Mouse (Mus musculus) lung, adult 2 months (tissue): ENCODE results near the gene Mtmr2. TPM values are rescaled to one million over a fixed set of nuclear protein-coding genes. Genes with fewer than 3 reads are reported as not detected.
A peak's percentile ranks its signal among the peaks of the same experiment; 100 is the strongest.

Experiments used
- DNase-seq: peaks from one replicate; pipeline ENCODE4 v3.0.0; 2022
- H3K4me1 ChIP-seq: fragments of 200-500 bp; 2 replicates; pipeline ENCODE4 v1.6.1; 2011; ENCODE audit warnings: low read length; ENCODE audit not compliant: control insufficient read depth, insufficient read depth
- H3K4me3 ChIP-seq: fragments of 200-500 bp; replicated peaks from 2 replicates; pipeline ENCODE3; 2011; ENCODE audit warnings: low read depth, mild to moderate bottlenecking, control low read depth, low read length; ENCODE audit errors: extremely low read depth
- CTCF ChIP-seq: fragments of 200-500 bp; IDR thresholded peaks from 2 replicates; pipeline ENCODE4 v1.5.1; 2011; ENCODE audit warnings: mild to moderate bottlenecking, low read length, control low read depth; ENCODE audit not compliant: insufficient read depth
- POLR2A ChIP-seq: fragments of 200-500 bp; IDR thresholded peaks from 2 replicates; pipeline ENCODE4 v1.6.1; 2011; ENCODE audit warnings: low read depth, mild to moderate bottlenecking, control low read depth, low read length, borderline replicate concordance; ENCODE audit errors: extremely low read depth
- WGBS: fragments of 180-500 bp; shearing (Covaris S2); methylation state at CpG from one replicate; pipeline ENCODE4 v1.1.7; 2018; 5-methylcytosine and 5-hydroxymethylcytosine counted together
- polyA plus RNA-seq: library from polyadenylated mRNA; depleted of rRNA; stranded (reverse); fragments of >200 nt; gene quantifications from 2 replicates; pipeline ENCODE4 v1.2.3, GENCODE M21; 2012; rRNA removed

The Mtmr2 gene
- polyA plus RNA-seq, 1 experiment: 28.8 TPM

DNA sequence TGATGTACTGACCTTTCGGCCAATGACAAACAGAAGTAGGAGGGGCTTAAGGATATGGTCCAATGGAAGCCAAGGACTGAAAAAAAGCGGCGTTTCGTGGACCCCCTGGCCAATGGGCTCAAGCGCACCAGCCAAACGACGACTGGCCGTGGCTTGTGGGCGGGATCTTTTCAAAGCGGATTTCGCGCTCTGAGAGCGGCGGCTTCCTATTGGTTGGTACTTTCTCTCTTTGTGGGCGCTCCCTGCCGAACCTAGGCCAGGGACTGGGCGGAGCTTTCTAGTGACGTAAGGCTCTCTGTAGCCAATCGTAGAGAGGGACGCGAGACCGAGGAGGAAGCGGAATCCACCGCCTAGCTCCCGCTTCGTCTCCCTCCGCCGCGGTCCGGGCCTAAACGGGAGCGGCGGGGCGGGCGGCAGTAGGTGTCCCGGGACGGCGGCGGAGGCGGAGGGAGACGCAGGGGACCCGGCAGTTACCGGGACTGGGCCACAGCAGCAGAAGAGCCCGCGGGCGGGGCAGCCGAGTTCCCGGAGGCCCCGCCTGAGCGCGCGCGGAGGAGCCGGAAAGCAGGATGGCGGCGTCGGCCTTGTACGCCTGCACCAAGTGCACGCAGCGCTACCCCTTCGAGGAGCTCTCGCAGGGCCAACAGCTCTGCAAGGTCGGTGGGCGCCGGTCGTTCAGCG lies 79.3 kb downstream of the Mtmr2 start, which contains the start of gene Fam76b:
Gene Fam76b (plus strand): TSS at position 311 of the 681 bp plus-strand sequence.
- Histone ChIP-seq H3K4me3 (peak within 1 kb of the TSS; percentile 92), H3K4me1 (peaks cover 6% of the 10 kb centered on the region)
- under 1% methylated on average over 67 of the region's 67 CpGs for WGBS
- DNase-seq: peak; percentile 99
- TF ChIP-seq POLR2A: peak; percentile 79; the same call in 1 of the 2 replicates
- TF ChIP-seq CTCF: no peak

DNA sequence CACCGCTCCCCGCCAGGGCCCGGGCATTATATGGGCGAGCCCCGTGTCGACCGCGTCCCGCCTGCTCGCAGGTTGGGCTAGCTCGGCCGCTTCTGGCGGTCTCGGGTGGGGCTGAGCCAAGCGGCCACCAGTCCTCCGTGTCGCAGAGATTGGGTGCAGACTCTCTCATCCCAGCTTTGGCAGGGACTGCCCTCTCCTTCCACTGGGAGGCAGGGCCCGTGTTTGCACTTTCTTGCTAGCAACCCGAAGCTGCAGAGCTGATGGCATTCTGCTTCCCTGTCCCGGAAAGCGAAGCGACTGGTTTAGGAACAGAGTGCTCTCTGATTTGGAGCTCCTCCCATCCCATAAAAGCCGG lies 79.9 kb downstream of the Mtmr2 start:
- Histone ChIP-seq H3K4me3 (peak overlapping the region; percentile 75), H3K4me1 (peaks cover 5% of the 10 kb centered on the region)
- WGBS: 0% methylated on average over 23 of the region's 23 CpGs
- 0 out of 2 replicates have a peak, but pooled peaks have one; percentile 19 for TF ChIP-seq POLR2A
- no peak for TF ChIP-seq CTCF
- DNase-seq: no peak

DNA sequence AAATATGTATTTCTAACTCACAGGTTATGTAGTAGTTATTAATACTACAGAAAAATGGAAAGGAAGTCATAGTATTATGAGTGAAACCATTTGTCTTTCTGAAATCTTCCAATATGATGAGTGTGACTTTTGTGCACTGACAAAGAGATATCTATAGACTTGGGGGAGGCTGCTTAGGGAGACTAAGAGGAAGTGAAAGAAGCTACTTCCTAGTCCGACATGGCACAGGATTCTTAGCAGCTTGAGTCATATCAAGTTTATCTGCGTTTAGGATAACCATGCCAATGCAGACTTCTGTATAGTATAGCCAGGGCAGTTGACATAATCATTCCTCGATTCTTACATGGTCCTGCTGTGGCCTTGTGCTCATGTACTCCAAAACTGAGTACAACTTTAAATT lies 87.0 kb downstream of the Mtmr2 start:
- no peak for DNase-seq
- TF ChIP-seq CTCF (no peak), POLR2A (no peak)
- 72% methylated on average over 3 of the region's 3 CpGs for WGBS
- no peak overlapping the region for H3K4me3 ChIP-seq
- H3K4me1 ChIP-seq: no peaks in the 10 kb centered on the region

DNA sequence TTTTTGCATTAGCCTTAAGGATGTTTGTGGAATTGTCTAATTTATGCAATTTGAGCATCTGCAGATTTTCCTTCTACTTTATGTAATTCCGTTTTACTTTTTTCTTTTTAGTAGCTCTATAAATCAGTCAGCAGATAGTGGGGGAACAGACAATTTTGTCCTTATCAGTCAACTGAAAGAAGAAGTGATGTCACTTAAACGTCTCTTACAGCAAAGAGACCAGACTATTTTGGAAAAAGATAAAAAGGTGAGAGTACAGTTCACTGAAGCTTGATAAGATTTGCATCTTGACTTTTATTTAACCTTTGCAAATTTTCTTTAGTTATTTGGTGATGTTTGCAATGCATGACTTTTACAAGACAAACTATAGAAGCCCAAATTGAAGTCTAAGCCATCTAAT lies 88.5 kb downstream of the Mtmr2 start:
- TF ChIP-seq POLR2A (no peak), CTCF (no peak)
- WGBS: 53% methylated on average over 2 of the region's 2 CpGs
- DNase-seq: no peak
- Histone ChIP-seq H3K4me3 (no peak overlapping the region), H3K4me1 (no peaks in the 10 kb centered on the region)

DNA sequence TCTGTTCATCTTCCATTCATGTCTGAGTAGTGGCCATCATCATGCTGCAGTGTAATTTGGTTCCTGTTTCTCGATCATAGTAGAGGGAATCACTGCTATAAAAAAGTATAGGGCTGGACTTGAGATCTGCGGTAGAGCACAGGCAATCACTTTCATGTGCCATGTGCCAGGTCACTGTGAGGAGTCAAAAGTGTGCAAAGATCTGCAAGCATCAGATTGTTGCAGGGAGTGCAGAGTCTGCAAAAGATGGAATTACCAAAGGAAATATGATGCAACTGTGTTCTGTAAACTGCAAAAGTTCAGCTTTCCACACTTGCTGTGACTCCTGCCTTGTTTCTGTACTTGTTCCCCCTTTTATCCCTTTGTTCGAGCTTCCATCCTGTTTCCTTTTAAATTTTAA lies 99.4 kb downstream of the Mtmr2 start:
- H3K4me1 ChIP-seq: no peaks in the 10 kb centered on the region
- no peak overlapping the region for H3K4me3 ChIP-seq
- DNase-seq: no peak
- no peak for TF ChIP-seq CTCF
- TF ChIP-seq POLR2A: no peak
- WGBS: 75% methylated on average over 3 of the region's 3 CpGs

DNA sequence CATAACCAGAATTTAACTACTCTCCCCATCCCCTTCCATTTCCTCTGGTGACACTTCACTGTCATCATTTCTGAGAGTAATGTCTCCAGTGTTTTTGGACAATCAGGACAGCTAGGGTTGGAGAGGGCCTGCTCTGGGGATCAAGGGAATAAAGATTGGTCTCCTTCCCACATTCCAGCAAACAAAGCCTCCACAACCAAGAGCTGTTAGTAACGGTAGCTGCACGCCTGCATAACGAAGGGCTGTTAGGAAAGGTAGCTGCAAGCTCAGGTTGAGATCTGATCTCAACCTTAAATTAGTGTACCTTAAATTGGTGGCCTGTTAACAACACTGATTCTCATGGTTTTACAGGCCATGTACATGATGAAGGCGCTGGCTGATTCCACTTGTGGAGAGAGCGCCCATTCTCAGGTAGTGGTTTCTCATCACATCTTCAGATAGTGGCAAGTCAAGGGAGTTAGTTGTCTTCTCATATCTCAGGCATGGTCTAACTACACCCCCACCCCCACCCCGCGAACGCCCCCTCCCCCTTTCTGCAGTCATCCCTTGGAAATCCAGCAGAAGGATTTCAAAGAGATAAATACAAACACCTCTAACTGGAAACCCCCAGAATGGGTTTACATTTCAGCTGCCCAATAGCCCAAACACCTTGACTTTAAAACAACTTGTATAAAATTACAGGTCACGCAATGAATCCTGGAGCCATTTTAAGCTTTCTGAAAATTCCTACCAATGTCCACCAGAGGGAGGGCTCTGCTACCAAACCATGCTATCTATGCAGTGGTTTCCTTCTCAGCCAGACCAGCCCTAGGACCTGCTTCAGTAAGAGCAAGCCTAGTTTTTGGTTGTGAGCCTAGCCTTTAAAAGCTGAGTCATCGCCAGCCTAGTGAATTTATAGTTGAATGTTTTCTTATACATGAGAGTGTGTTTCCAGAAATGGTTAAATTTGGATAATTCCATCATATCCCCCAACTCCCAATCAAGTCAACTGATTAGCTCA lies 100.6 kb downstream of the Mtmr2 start:
- Histone ChIP-seq H3K4me1 (no peaks in the 10 kb centered on the region), H3K4me3 (no peak overlapping the region)
- TF ChIP-seq POLR2A: no peak
- 0 out of 2 replicates have a peak, but pooled peaks have one; percentile 22 for TF ChIP-seq CTCF
- WGBS: 84% methylated on average over 10 of the region's 10 CpGs
- DNase-seq: no peak

DNA sequence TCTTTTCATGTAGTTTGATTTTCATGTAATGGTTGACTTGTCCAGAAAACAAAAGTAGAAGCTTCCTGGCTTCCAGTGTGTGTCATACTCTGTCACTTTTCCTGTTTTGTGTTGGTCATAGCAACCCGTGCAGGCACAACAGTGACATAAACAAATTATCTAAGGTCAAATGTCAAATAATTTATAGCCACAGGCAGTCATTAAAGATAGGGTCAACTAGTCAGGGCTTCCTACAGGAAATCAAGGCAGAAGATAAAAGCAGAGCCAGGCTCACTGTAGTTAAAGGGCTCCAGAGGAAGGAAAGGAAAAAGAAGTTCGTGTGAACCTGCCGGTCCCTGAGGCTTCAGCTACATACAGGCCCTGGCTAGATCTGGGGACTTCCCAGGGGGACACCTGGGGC lies 105.7 kb downstream of the Mtmr2 start:
- Histone ChIP-seq H3K4me1 (no peaks in the 10 kb centered on the region), H3K4me3 (no peak overlapping the region)
- TF ChIP-seq CTCF: no peak
- no peak for TF ChIP-seq POLR2A
- WGBS: 30% methylated on average over 3 of the region's 3 CpGs
- no peak for DNase-seq

Other genes with a start within 250 kb of the Mtmr2 start
- 7.4 and 10.5 TPM in 2 replicates for gene Cep57, start 78.7 kb downstream of the Mtmr2 start, polyA plus RNA-seq
- 6.7 and 10.9 TPM in 2 replicates for gene Fam76b, start 79.3 kb downstream of the Mtmr2 start, polyA plus RNA-seq